Mouse (Mus musculus) c-Kit-positive CD71-positive TER-119-positive erythroid progenitor cells, embryonic 14.5 days (primary cell): Measurements from ENCODE around the gene Kcnv2.

ENCODE experiments used
- DNase-seq: peaks from one replicate; pipeline ENCODE4 v3.0.0-alpha.2; 2013; ENCODE audit warnings: low spot score

Kcnv2 gene

GRCm38 (mm10) chr19:27364521-27364931 lies 42.1 kb downstream of the Kcnv2 start:
- DNase-seq = no peak

DNA sequence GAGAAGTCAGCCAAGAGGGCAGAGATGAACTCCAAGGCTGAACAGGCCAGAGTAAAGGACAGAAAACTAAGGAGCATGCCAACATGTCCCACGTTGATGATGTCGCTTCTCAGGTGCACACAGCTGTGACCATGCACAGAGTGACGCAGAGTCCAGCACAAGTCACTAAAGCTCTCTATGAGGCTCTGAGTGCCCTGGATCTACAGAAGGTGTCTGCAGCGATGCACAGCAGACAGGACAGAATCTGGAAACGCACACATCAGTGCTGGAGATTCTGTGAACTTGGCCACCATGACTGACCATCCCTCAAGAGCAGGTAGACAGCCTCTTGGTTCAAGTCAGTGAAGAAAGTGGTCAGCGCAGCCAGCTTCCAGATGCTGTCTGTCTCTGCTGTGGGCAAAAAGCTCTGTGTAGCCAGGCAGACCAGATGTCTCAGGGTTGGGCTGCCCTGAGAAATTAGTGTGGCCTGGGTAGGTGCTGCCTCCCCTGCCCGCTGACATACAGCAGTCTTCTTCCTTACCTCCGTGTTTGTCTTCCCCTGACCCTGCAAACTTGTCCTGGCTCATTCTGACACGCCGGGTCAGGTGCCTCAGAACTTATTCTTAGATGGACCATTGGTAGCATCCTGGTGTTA lies 43.8 kb downstream of the Kcnv2 start:
- DNase-seq = no peak

GRCm38 (mm10) chr19:27369461-27370135 lies 47.2 kb downstream of the Kcnv2 start:
- DNase-seq = no peak

DNA sequence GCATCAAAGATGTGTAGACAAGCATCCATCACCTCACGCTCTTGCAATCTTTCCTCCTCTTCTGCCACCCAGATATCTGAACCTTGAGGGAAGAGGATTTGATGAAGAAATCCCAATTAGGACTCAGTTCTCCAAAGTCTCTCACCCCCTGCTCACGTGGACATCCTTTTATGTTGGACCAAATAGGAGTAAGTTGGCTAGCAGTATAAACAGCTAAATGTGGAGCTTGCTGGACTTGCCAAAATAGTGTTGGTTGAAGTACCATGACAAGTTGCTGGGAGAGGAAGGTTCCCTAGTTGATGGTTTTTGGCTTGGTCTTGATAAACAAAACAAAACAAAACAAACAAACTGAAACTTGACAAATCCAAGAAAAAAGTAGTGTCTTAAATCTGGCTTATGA lies 47.8 kb downstream of the Kcnv2 start:
- DNase-seq = no peak

DNA sequence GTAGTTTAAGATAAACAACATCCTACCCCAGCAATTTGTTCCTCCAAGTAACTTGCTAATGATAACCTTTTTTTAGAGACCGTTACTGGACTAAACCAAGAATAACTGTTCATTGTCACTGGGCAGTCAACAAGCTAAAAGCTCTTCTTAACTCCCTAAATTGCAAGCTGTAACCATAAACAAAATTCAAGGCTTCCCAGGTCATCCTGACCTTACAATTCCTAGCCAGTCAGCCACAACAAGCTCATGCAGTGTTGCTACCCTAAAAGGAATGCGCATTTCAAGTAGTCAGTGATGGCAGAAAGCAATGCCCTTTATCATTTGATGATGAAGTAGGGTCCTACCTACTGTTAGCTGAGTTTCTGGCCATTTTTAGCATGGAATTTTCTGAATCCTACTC lies 48.4 kb downstream of the Kcnv2 start:
- no peak for DNase-seq

GRCm38 (mm10) chr19:27379712-27380401 lies 57.5 kb downstream of the Kcnv2 start:
- DNase-seq = no peak

DNA sequence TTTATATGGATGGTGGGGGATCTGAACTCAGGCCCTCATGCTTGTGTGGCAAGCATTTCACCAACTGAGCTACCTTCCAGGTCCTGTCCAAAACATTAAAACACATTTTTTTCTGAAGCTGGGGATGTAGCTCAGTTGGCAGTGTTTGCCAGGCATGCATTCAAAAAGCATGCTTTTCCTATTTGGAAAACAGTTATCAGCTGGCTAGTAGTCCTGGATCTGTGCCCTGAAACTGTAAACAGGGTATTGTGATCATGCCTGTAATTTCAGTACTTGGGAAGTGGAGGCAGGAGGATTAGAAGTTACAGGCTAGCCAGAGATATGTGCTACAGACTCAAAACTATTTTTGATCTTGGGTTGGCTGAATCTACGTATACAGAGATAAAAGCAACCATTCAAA lies 59.7 kb downstream of the Kcnv2 start:
- DNase-seq = no peak

- no peak for DNase-seq
These were observed 60.9 kb downstream of the Kcnv2 start for GRCm38 (mm10) chr19:27383266-27383665.

DNA sequence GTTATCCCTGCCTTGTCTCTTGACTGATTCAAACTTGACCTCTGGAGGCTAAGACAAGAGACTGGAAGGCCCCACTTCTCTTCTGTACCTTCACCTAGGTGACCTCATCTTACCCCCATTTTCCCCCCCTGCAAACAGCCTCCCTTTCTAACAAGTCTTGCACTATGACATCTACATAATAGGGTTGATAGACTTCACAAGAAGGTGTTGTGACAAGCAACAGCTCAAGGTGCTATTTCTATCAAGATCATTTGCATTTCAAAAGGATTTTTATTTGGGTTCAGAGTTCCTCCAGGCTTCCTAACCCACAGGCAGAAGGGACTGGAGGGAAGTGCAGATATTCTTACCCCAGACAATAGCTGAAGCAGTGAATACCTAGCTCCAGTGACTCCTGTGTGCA lies 62.9 kb downstream of the Kcnv2 start:
- DNase-seq = no peak
